Mouse (Mus musculus): ENCODE measurements around the gene Arg2. TPM values are rescaled to one million over a fixed set of nuclear protein-coding genes. Genes with fewer than 3 reads are reported as not detected.

Arg2 gene
- polyA plus RNA-seq (2011; ENCODE audit: insufficient read length, low read depth, missing spikeins), result 0.35 TPM in 1 of 2 replicates, not detected in the other

DNA sequence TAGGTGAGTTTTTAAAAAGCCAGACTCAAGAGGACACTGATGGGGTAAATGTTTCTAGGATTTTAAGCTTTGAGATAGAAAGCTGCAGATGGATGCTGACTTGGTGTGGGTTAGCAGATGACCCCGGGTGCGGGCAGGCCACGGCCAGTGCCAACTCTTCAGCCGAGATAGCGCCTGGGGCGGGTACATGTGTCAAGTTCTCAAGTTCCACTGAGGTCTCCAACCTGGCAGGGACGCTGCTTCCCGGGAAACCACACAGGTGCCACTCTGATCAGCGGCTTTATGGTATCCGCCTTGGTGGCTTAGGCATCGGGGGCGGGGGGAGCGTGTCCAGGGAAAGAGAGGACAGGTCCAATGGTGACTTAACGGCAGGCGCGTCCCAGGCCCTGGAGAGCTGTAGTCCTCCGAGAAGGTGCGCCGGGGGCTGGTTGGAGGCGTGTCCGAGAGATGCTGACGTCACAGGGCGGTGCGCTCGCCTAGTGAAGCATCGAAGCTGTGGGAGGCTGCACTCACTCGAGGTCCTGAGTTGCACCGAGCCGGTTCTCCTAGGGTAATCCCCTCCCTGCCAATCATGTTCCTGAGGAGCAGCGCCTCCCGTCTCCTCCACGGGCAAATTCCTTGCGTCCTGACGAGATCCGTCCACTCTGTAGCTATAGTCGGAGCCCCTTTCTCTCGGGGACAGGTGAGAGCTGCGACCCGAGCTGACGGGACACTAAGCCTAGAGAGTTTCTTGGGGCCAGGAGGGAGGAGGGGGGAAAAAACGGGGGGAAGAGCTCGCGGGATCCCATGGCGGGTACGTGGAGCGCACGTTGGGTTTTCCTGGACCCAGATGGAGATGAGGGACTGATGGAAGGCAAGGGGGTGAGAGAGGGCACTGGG lies at the start of gene Arg2:
TSS of gene Arg2 (plus strand) at position 479 of the 879 bp plus-strand sequence.
- TF ChIP-seq POLR2A (IDR thresholded peaks at IDR 0.05; ENCODE audit: low read depth, low read length) (no peak), CTCF (IDR thresholded peaks at IDR 0.05; ENCODE audit: borderline replicate concordance, insufficient read depth, low read length) (no peak)
- Histone ChIP-seq H3K4me3 (ENCODE audit: insufficient read depth, low read length) (peak within 1 kb of the TSS; percentile 17), H3K27ac (ENCODE audit: insufficient read depth, low read length) (no peak within 1 kb of the TSS), H3K4me1 (ENCODE audit: control insufficient read depth, insufficient read depth, low read length) (peaks cover 8% of the 10 kb centered on the region)

DNA sequence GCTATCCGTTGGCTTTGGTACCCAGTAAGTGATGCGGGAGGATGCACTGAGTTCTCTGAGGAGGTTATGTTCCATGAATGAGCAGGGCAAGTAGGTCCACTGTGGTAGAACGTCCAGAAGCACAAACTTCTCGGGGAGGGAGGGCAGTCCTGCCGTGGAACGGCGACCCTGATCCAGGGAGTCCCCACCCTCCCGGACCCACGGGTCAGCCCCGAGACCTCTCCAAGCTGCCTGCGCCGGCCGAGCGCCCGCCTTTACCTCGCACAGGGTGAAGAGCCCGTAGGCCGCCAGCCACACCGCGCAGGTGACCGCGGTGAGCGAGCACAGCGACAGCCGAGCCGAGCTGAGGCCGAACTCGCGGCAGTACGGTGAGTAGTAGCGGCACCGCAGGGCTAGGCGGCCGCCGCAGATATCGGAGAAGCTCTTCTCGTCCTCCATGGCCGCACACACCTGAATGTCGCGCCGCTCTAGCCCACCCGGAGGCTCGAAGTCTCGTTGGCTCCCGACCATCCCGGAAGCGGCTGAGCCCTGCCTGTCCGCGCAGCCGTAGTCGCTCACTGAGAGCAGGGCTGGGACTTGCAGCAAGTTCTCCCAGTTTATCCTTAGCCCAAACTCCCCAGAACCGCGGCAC lies 41.3 kb upstream of the Arg2 start, which contains the start of gene Pigh:
TSS of gene Pigh (minus strand) at position 470 of the 631 bp plus-strand sequence.
- H3K27ac ChIP-seq (ENCODE audit: insufficient read depth, low read length), result no peak within 1 kb of the TSS
- TF ChIP-seq POLR2A (IDR thresholded peaks at IDR 0.05; ENCODE audit: low read depth, low read length), result peak; percentile 72
- TF ChIP-seq CTCF (IDR thresholded peaks at IDR 0.05; ENCODE audit: borderline replicate concordance, insufficient read depth, low read length), result no peak
- peak within 1 kb of the TSS; percentile 65 for H3K4me3 ChIP-seq (ENCODE audit: insufficient read depth, low read length)
- H3K4me1 ChIP-seq (ENCODE audit: control insufficient read depth, insufficient read depth, low read length), result no peaks in the 10 kb centered on the region

GRCm38 (mm10) chr12:79092569-79092968 lies 38.0 kb upstream of the Arg2 start:
- Histone ChIP-seq H3K4me3 (ENCODE audit: insufficient read depth, low read length) (no peak overlapping the region), H3K27ac (ENCODE audit: insufficient read depth, low read length) (no peak overlapping the region), H3K4me1 (ENCODE audit: control insufficient read depth, insufficient read depth, low read length) (no peaks in the 10 kb centered on the region)
- no peak; the same call in 1 of the 2 replicates for TF ChIP-seq CTCF (IDR thresholded peaks at IDR 0.05; ENCODE audit: borderline replicate concordance, insufficient read depth, low read length)
- TF ChIP-seq POLR2A (IDR thresholded peaks at IDR 0.05; ENCODE audit: low read depth, low read length), result no peak

DNA sequence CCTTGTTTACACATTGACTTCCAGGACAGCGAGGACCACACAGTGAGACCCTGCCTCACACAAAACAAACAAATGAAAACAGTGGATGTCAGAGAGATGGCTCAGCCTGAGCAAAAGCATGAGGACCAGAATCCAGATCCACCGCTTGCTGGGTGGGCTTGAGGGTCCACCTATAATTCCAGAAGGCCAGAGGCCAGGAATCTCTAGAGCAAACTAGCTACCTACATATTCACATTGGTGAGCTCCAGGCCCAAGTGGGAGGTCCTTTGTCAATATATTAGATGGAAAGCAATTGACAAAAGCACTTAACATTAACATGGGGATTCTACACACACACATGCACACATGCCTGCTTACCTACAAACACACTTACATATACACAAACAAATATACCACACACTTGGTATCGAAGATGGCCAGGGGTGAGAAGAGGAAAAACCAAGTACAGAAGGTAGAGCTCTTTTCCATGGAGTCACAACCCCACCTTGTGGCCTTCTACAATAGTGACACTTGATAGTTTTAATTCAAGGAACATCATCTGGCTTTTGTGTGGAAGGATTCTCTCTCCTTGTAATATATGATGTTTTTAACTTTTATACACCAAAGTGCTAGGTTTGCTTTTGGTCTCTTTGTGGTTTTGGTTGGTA lies 33.3 kb upstream of the Arg2 start:
- TF ChIP-seq CTCF (IDR thresholded peaks at IDR 0.05; ENCODE audit: borderline replicate concordance, insufficient read depth, low read length) (no peak), POLR2A (IDR thresholded peaks at IDR 0.05; ENCODE audit: low read depth, low read length) (no peak)

GRCm38 (mm10) chr12:79103773-79104172 lies 26.8 kb upstream of the Arg2 start:
- Histone ChIP-seq H3K4me3 (ENCODE audit: insufficient read depth, low read length) (no peak overlapping the region), H3K27ac (ENCODE audit: insufficient read depth, low read length) (no peak overlapping the region), H3K4me1 (ENCODE audit: control insufficient read depth, insufficient read depth, low read length) (no peaks in the 10 kb centered on the region)
- no peak for TF ChIP-seq CTCF (IDR thresholded peaks at IDR 0.05; ENCODE audit: borderline replicate concordance, insufficient read depth, low read length)
- TF ChIP-seq POLR2A (IDR thresholded peaks at IDR 0.05; ENCODE audit: low read depth, low read length), result no peak

More for the DNA sequence above, 33.3 kb upstream of the Arg2 start:
- H3K27ac ChIP-seq (ENCODE audit: insufficient read depth, low read length), result no peak overlapping the region
- H3K4me1 ChIP-seq (ENCODE audit: control insufficient read depth, insufficient read depth, low read length), result no peaks in the 10 kb centered on the region
- H3K4me3 ChIP-seq (ENCODE audit: insufficient read depth, low read length), result no peak overlapping the region

GRCm38 (mm10) chr12:79104544-79104943 lies 26.0 kb upstream of the Arg2 start:
- Histone ChIP-seq H3K4me3 (ENCODE audit: insufficient read depth, low read length) (no peak overlapping the region), H3K4me1 (ENCODE audit: control insufficient read depth, insufficient read depth, low read length) (no peaks in the 10 kb centered on the region), H3K27ac (ENCODE audit: insufficient read depth, low read length) (no peak overlapping the region)
- TF ChIP-seq POLR2A (IDR thresholded peaks at IDR 0.05; ENCODE audit: low read depth, low read length) (no peak), CTCF (IDR thresholded peaks at IDR 0.05; ENCODE audit: borderline replicate concordance, insufficient read depth, low read length) (no peak)

DNA sequence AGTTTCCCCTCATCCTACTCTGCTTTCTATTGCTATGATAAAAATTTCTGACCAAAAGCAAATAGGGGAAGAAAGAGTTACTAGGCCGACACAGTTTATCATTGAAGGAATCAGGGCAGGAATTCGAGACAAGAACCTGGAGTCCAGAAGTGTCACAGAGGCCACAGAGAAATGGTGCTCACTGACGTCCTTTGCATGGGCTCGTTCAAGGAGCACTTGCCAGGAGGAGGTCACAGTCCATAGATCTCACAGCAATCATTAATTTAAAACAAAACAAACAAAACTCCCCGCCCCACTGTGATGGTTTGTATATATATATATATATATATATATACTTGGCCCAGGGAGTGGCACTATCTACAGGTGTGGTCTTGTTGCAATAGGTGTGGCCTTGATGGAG lies 25.3 kb upstream of the Arg2 start:
- Histone ChIP-seq H3K4me3 (ENCODE audit: insufficient read depth, low read length) (no peak overlapping the region), H3K27ac (ENCODE audit: insufficient read depth, low read length) (no peak overlapping the region), H3K4me1 (ENCODE audit: control insufficient read depth, insufficient read depth, low read length) (no peaks in the 10 kb centered on the region)
- TF ChIP-seq CTCF (IDR thresholded peaks at IDR 0.05; ENCODE audit: borderline replicate concordance, insufficient read depth, low read length) (no peak), POLR2A (IDR thresholded peaks at IDR 0.05; ENCODE audit: low read depth, low read length) (no peak)

- TF ChIP-seq CTCF (IDR thresholded peaks at IDR 0.05; ENCODE audit: borderline replicate concordance, insufficient read depth, low read length), result no peak
- no peak for TF ChIP-seq POLR2A (IDR thresholded peaks at IDR 0.05; ENCODE audit: low read depth, low read length)
- H3K4me3 ChIP-seq (ENCODE audit: insufficient read depth, low read length), result no peak overlapping the region
- no peak overlapping the region for H3K27ac ChIP-seq (ENCODE audit: insufficient read depth, low read length)
- H3K4me1 ChIP-seq (ENCODE audit: control insufficient read depth, insufficient read depth, low read length), result no peaks in the 10 kb centered on the region
Measured at GRCm38 (mm10) chr12:79118991-79119390, 11.6 kb upstream of the Arg2 start.

DNA sequence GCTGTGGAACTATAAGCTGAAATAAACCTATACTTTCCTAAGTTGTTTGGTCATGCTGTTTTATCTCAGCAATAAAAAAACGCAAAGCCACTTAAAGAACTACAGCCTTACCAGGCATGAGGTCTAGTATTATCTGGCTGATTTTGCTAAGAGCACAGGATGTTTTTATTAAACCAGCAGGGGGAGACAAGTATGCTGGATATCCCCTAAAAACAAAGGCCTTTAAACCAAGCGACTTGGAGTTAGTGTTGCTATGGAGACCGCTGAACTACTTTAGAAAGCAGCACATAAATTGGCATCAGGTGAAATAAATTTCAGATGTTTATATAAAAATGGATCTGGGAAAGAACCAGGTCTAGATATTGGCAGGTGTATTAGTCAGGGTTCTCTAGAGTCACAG lies 7.8 kb upstream of the Arg2 start:
- H3K4me3 ChIP-seq (ENCODE audit: insufficient read depth, low read length), result no peak overlapping the region
- TF ChIP-seq POLR2A (IDR thresholded peaks at IDR 0.05; ENCODE audit: low read depth, low read length) (no peak), CTCF (IDR thresholded peaks at IDR 0.05; ENCODE audit: borderline replicate concordance, insufficient read depth, low read length) (no peak)
- no peaks in the 10 kb centered on the region for H3K4me1 ChIP-seq (ENCODE audit: control insufficient read depth, insufficient read depth, low read length)
- no peak overlapping the region for H3K27ac ChIP-seq (ENCODE audit: insufficient read depth, low read length)

All from embryonic fibroblast, embryonic 13.5 days (primary cell).